Mouse (Mus musculus) fibroblast of lung, adult 2 months (primary cell): ENCODE results near the gene Sctr.

Source experiments
- DNase-seq: peaks from one replicate; pipeline ENCODE4 v3.0.0-alpha.2; 2011; ENCODE audit warnings: low read depth

The Sctr gene

GRCm38 (mm10) chr1:120006844-120007790 is at the start of gene Sctr:
Gene Sctr, plus strand, starts transcription at chr1:120006894.
- no peak for DNase-seq

- no peak for DNase-seq
Observed at GRCm38 (mm10) chr1:119957716-119958222, 48.9 kb upstream of the Sctr start.

GRCm38 (mm10) chr1:119959464-119959863 is 47.2 kb upstream of the Sctr start:
- DNase-seq = no peak

- DNase-seq = no peak
Observed at GRCm38 (mm10) chr1:119959920-119960319, 46.8 kb upstream of the Sctr start.

GRCm38 (mm10) chr1:119965804-119966514 is 40.7 kb upstream of the Sctr start:
- no peak for DNase-seq

- no peak for DNase-seq
Observed at GRCm38 (mm10) chr1:119973117-119973516, 33.6 kb upstream of the Sctr start.

GRCm38 (mm10) chr1:119975141-119975540 is 31.6 kb upstream of the Sctr start:
- DNase-seq = no peak

GRCm38 (mm10) chr1:119986555-119986954 is 20.1 kb upstream of the Sctr start:
- DNase-seq = no peak

- DNase-seq = peak; percentile 26
Observed at GRCm38 (mm10) chr1:119996798-119997581, 9.7 kb upstream of the Sctr start, which contains the start of gene Cfap221. Gene Cfap221, minus strand, starts transcription at chr1:119997234.

- no peak for DNase-seq
Observed at GRCm38 (mm10) chr1:119997644-119998043, 9.1 kb upstream of the Sctr start.

GRCm38 (mm10) chr1:120007851-120008588 is 1.3 kb downstream of the Sctr start:
- DNase-seq = no peak

GRCm38 (mm10) chr1:120012638-120013037 is 5.9 kb downstream of the Sctr start:
- DNase-seq = no peak

- no peak for DNase-seq
Observed at GRCm38 (mm10) chr1:120013111-120013510, 6.4 kb downstream of the Sctr start.

GRCm38 (mm10) chr1:120016240-120016639 is 9.5 kb downstream of the Sctr start:
- no peak for DNase-seq

GRCm38 (mm10) chr1:120018900-120019299 is 12.2 kb downstream of the Sctr start:
- no peak for DNase-seq

GRCm38 (mm10) chr1:120019428-120019827 is 12.7 kb downstream of the Sctr start:
- DNase-seq = no peak

- no peak for DNase-seq
Observed at GRCm38 (mm10) chr1:120020322-120020897, 13.7 kb downstream of the Sctr start.

GRCm38 (mm10) chr1:120021951-120022350 is 15.3 kb downstream of the Sctr start:
- DNase-seq = no peak

GRCm38 (mm10) chr1:120024331-120025049 is 17.8 kb downstream of the Sctr start:
- no peak for DNase-seq

- no peak for DNase-seq
Observed at GRCm38 (mm10) chr1:120025050-120025439, 18.4 kb downstream of the Sctr start.
